Mouse (Mus musculus) lung, adult 2 months (tissue): ENCODE data around the gene Pam.

ENCODE experiments used
- CTCF ChIP-seq: fragments of 200-500 bp; IDR thresholded peaks from 2 replicates; pipeline ENCODE4 v1.5.1; 2011; ENCODE audit warnings: mild to moderate bottlenecking, low read length, control low read depth; ENCODE audit not compliant: insufficient read depth
- POLR2A ChIP-seq: fragments of 200-500 bp; IDR thresholded peaks from 2 replicates; pipeline ENCODE4 v1.6.1; 2011; ENCODE audit warnings: low read depth, mild to moderate bottlenecking, control low read depth, low read length, borderline replicate concordance; ENCODE audit errors: extremely low read depth

- TF ChIP-seq CTCF (no peak), POLR2A (no peak)
Measured at GRCm38 (mm10) chr1:97828087-97828486, 267.4 kb downstream of the Pam start.
